Comparison of ENCODE assay signal across 21 mouse cellular contexts in the genomic region with DNA sequence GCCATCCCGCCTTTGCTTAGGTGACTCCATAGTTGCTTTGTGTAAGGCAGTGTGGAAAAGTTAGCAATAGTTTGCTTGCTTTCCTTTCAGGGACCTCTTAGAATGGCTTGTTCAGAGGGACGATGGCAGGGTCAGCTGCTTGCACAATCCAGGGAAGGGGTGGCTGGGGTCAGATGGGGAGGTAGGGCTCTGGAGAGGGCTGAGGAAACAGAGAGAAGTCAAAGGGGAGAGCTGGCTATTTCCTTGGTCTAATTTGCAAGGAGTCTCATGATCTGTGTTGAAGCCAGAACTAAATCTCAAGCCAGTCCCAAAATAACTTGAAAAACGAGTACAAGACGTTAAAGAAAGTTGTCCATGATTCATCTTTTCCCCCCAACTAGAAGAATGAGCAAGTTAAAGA. TPM values are rescaled to one million over a fixed set of nuclear protein-coding genes. Genes with fewer than 3 reads are reported as not detected.
DNase-seq lines count a peak whose midpoint lies in the region; ATAC-seq and TF ChIP-seq lines count a peak whose summit lies in the region.
"Had no signal": no experiment of that assay in that cellular context is flagged by ENCODE, and none has a peak within 500 bp of the region (broad histone marks: within the 10 kb centered on the region; RNA-seq: fewer than 3 reads in every experiment).

No protein-coding gene starts in this region.

- H3K4me2 ChIP-seq in kidney, embryonic 16.5 days (replicated peaks; ENCODE audit: low read depth, low read length): no peak overlapping the region
- no peak overlapping the region for H3K4me2 ChIP-seq in kidney, postnatal 0 days (ENCODE audit: low read length)
- H3K4me2 ChIP-seq in midbrain, embryonic 16.5 days (ENCODE audit: low read length): no peak overlapping the region
- H3K4me2 ChIP-seq: embryonic facial prominence, embryonic 15.5 days; forebrain, embryonic 13.5 days; limb, embryonic 15.5 days; lung, embryonic 15.5 days had no signal

- 42% methylated on average over 4 of the region's 4 CpGs for WGBS in kidney, embryonic 16.5 days
- WGBS in kidney, postnatal 0 days: 47% methylated on average over 4 of the region's 4 CpGs
- WGBS in midbrain, embryonic 16.5 days: 69% methylated on average over 4 of the region's 4 CpGs

- no peak for TF ChIP-seq CTCF in kidney, postnatal 0 days (IDR thresholded peaks at IDR 0.05; ENCODE audit: low read depth)

- intact Hi-C loops in gastrocnemius, postnatal 36 days (cut with DNase I): no loop called here

- ATAC-seq in kidney, embryonic 16.5 days (ENCODE audit: low FRiP score, low TSS enrichment): no peak
- no peak for ATAC-seq in kidney, postnatal 0 days (replicated peaks; ENCODE audit: low FRiP score, low read depth)
- no peak for ATAC-seq in midbrain, embryonic 16.5 days
- ATAC-seq: forebrain, embryonic 13.5 days; intestine, postnatal 0 days had no signal

- no peaks in the 10 kb centered on the region for H3K9me3 ChIP-seq in kidney, embryonic 16.5 days (ENCODE audit: low read length)
- no peaks in the 10 kb centered on the region for H3K9me3 ChIP-seq in kidney, postnatal 0 days (replicated peaks; ENCODE audit: low read length)
- no peaks in the 10 kb centered on the region for H3K9me3 ChIP-seq in midbrain, embryonic 16.5 days (replicated peaks; ENCODE audit: control insufficient read depth, low read length, poor library complexity, severe bottlenecking)
- H3K9me3 ChIP-seq: embryonic facial prominence, embryonic 15.5 days; forebrain, embryonic 13.5 days; limb, embryonic 15.5 days; lung, embryonic 15.5 days had no signal

- H3K4me1 ChIP-seq in kidney, embryonic 16.5 days (ENCODE audit: insufficient read depth, low read length): no peaks in the 10 kb centered on the region
- no peaks in the 10 kb centered on the region for H3K4me1 ChIP-seq in kidney, postnatal 0 days (replicated peaks; ENCODE audit: insufficient read depth, low read length)
- no peaks in the 10 kb centered on the region for H3K4me1 ChIP-seq in midbrain, embryonic 16.5 days (ENCODE audit: control insufficient read depth, insufficient read depth, low read length)
- H3K4me1 ChIP-seq: embryonic facial prominence, embryonic 15.5 days; forebrain, embryonic 13.5 days; limb, embryonic 15.5 days; lung, embryonic 15.5 days had no signal

- peak; percentile 17 for DNase-seq in gastrocnemius, adult 18-20 months (ENCODE audit: low spot score)
- no peak for DNase-seq in gastrocnemius, postnatal 36 days
- DNase-seq in kidney, adult 18-20 months: peak; percentile 30
- DNase-seq in kidney, postnatal 0 days (ENCODE audit: low spot score): no peak
- DNase-seq in lung, postnatal 36 days: peak; percentile 37
- DNase-seq in urinary bladder, postnatal 14 days (ENCODE audit: low spot score): no peak
- DNase-seq: gastrocnemius, postnatal 10 days; midbrain, embryonic 14.5 days; right cerebral cortex, postnatal 4 days had no signal

- no peak overlapping the region for H3K9ac ChIP-seq in kidney, embryonic 16.5 days (replicated peaks; ENCODE audit: low read length)
- H3K9ac ChIP-seq in kidney, postnatal 0 days (ENCODE audit: low read depth, low read length): no peak overlapping the region
- H3K9ac ChIP-seq in midbrain, embryonic 16.5 days (ENCODE audit: low read depth, low read length): no peak overlapping the region
- H3K9ac ChIP-seq: embryonic facial prominence, embryonic 15.5 days; forebrain, embryonic 13.5 days; limb, embryonic 15.5 days; lung, embryonic 15.5 days had no signal

- no peaks in the 10 kb centered on the region for H3K27me3 ChIP-seq in kidney, embryonic 16.5 days (ENCODE audit: insufficient read depth, low read length)
- H3K27me3 ChIP-seq in kidney, postnatal 0 days (ENCODE audit: insufficient read depth, low read length): no peaks in the 10 kb centered on the region
- no peaks in the 10 kb centered on the region for H3K27me3 ChIP-seq in midbrain, embryonic 16.5 days (ENCODE audit: control insufficient read depth, insufficient read depth, low read depth, low read length)
- H3K27me3 ChIP-seq: embryonic facial prominence, embryonic 15.5 days; limb, embryonic 15.5 days; lung, embryonic 15.5 days had no signal

- no peak overlapping the region for H3K27ac ChIP-seq in kidney, embryonic 16.5 days (ENCODE audit: low read length)
- H3K27ac ChIP-seq in kidney, postnatal 0 days: 0 out of 2 replicates have a peak overlapping the region, but pooled peaks have one; percentile 4
- H3K27ac ChIP-seq in midbrain, embryonic 16.5 days (ENCODE audit: low read length): no peak overlapping the region
- H3K27ac ChIP-seq: embryonic facial prominence, embryonic 15.5 days; forebrain, embryonic 13.5 days; left cerebral cortex, adult 2 months; limb, embryonic 15.5 days; lung, embryonic 15.5 days had no signal

- H3K4me3 ChIP-seq in kidney, embryonic 16.5 days (ENCODE audit: low read length): no peak overlapping the region
- no peak overlapping the region for H3K4me3 ChIP-seq in kidney, postnatal 0 days (replicated peaks; ENCODE audit: low read depth, low read length)
- H3K4me3 ChIP-seq in midbrain, embryonic 16.5 days (ENCODE audit: low read depth, low read length): no peak overlapping the region
- H3K4me3 ChIP-seq: embryonic facial prominence, embryonic 15.5 days; forebrain, embryonic 13.5 days; left cerebral cortex, adult 2 months; limb, embryonic 15.5 days; lung, embryonic 15.5 days had no signal

- H3K36me3 ChIP-seq in kidney, embryonic 16.5 days (ENCODE audit: insufficient read depth, low read length): no peaks in the 10 kb centered on the region
- no peaks in the 10 kb centered on the region for H3K36me3 ChIP-seq in kidney, postnatal 0 days (ENCODE audit: insufficient read depth, low read length)
- no peaks in the 10 kb centered on the region for H3K36me3 ChIP-seq in midbrain, embryonic 16.5 days (ENCODE audit: control insufficient read depth, insufficient read depth, low read length)
- H3K36me3 ChIP-seq: embryonic facial prominence, embryonic 15.5 days; limb, embryonic 15.5 days; lung, embryonic 15.5 days had no signal

RNA-seq across cellular contexts. Expression of gene Jaml, which starts 13.7 kb away (rescaled TPM):
- total RNA-seq in gastrocnemius, adult 18-20 months (2021): under 1 TPM; 0.14 to 0.40 TPM
- under 1 TPM; 0.13 to 0.44 TPM for total RNA-seq in gastrocnemius, postnatal 36 days (2021)
- polyA plus RNA-seq in kidney, embryonic 16.5 days (2015; fragmentation: Nextera tagmentation; extraction: Ambion mirVana): 0.30 TPM in 1 of 2 replicates, not detected in the other
- polyA plus RNA-seq in kidney, postnatal 0 days (2015; fragmentation: Nextera tagmentation; extraction: Ambion mirVana): 0.61 and 0.70 TPM in 2 replicates
- polyA plus RNA-seq in midbrain, embryonic 16.5 days (2015; fragmentation: Nextera tagmentation; extraction: Ambion mirVana): 0.29 and 0.32 TPM in 2 replicates
- polyA plus RNA-seq: C2C12; forebrain, embryonic 13.5 days had no signal

RNA-seq across cellular contexts. Expression of gene Scn2b, which starts 24.9 kb away (rescaled TPM):
- total RNA-seq in gastrocnemius, adult 18-20 months (2021): 1 to 10 TPM; 2.2 to 2.5 TPM
- 1 to 10 TPM; 1.7 to 2.5 TPM for total RNA-seq in gastrocnemius, postnatal 36 days (2021)
- polyA plus RNA-seq in kidney, embryonic 16.5 days (2015; fragmentation: Nextera tagmentation; extraction: Ambion mirVana): 4.7 and 5.0 TPM in 2 replicates
- 2.4 and 2.8 TPM in 2 replicates for polyA plus RNA-seq in kidney, postnatal 0 days (2015; fragmentation: Nextera tagmentation; extraction: Ambion mirVana)
- 10.0 and 11.3 TPM in 2 replicates for polyA plus RNA-seq in midbrain, embryonic 16.5 days (2015; fragmentation: Nextera tagmentation; extraction: Ambion mirVana)
- total RNA-seq: common myeloid progenitor, adult 5-6 weeks; hematopoietic stem cell, adult 5-6 weeks had no signal
- polyA plus RNA-seq: C2C12 had no signal

RNA-seq across cellular contexts. Expression of gene Mpzl3, which starts 37.7 kb away (rescaled TPM):
- 1 to 10 TPM; 1.6 to 2.1 TPM for total RNA-seq in gastrocnemius, adult 18-20 months (2021)
- total RNA-seq in gastrocnemius, postnatal 36 days (2021): 1 to 10 TPM in 1 of 2 experiments, under 1 TPM in 1; 0.97 to 1.4 TPM
- 3.2 and 3.7 TPM in 2 replicates for polyA plus RNA-seq in kidney, embryonic 16.5 days (2015; fragmentation: Nextera tagmentation; extraction: Ambion mirVana)
- 2.7 and 3.5 TPM in 2 replicates for polyA plus RNA-seq in kidney, postnatal 0 days (2015; fragmentation: Nextera tagmentation; extraction: Ambion mirVana)
- 0.75 and 1.2 TPM in 2 replicates for polyA plus RNA-seq in midbrain, embryonic 16.5 days (2015; fragmentation: Nextera tagmentation; extraction: Ambion mirVana)

RNA-seq across cellular contexts. Expression of gene Scn4b, which starts 45.6 kb away (rescaled TPM):
- 100 to 1,000 TPM; 256 to 268 TPM for total RNA-seq in gastrocnemius, adult 18-20 months (2021)
- 100 to 1,000 TPM; 209 to 240 TPM for total RNA-seq in gastrocnemius, postnatal 36 days (2021)
- polyA plus RNA-seq in kidney, embryonic 16.5 days (2015; fragmentation: Nextera tagmentation; extraction: Ambion mirVana): 0.91 and 1.0 TPM in 2 replicates
- 4.3 and 4.6 TPM in 2 replicates for polyA plus RNA-seq in kidney, postnatal 0 days (2015; fragmentation: Nextera tagmentation; extraction: Ambion mirVana)
- polyA plus RNA-seq in midbrain, embryonic 16.5 days (2015; fragmentation: Nextera tagmentation; extraction: Ambion mirVana): 0.28 and 0.31 TPM in 2 replicates
- total RNA-seq: common myeloid progenitor, adult 5-6 weeks; hematopoietic stem cell, adult 5-6 weeks had no signal
- polyA plus RNA-seq: stomach, embryonic 14.5 days had no signal

RNA-seq across cellular contexts. Expression of gene Mpzl2, which starts 53.0 kb away (rescaled TPM):
- under 1 TPM; 0.23 to 0.59 TPM for total RNA-seq in gastrocnemius, adult 18-20 months (2021)
- under 1 TPM; 0.30 to 0.33 TPM for total RNA-seq in gastrocnemius, postnatal 36 days (2021)
- polyA plus RNA-seq in kidney, embryonic 16.5 days (2015; fragmentation: Nextera tagmentation; extraction: Ambion mirVana): 20.3 and 23.4 TPM in 2 replicates
- polyA plus RNA-seq in kidney, postnatal 0 days (2015; fragmentation: Nextera tagmentation; extraction: Ambion mirVana): 21.8 and 23.1 TPM in 2 replicates
- polyA plus RNA-seq in midbrain, embryonic 16.5 days (2015; fragmentation: Nextera tagmentation; extraction: Ambion mirVana): 1.4 TPM in 2 replicates
- total RNA-seq: common myeloid progenitor, adult 5-6 weeks had no signal
- polyA plus RNA-seq: C2C12; forebrain, embryonic 13.5 days had no signal

Comparison
In these comparisons a context has a peak if more than half of its experiments do, and no peak if none do; other contexts are left out.
1. DNase-seq: peak in gastrocnemius, adult 18-20 months (single experiment), kidney, adult 18-20 months (single experiment) and lung, postnatal 36 days (single experiment); none in gastrocnemius, postnatal 36 days (0 of 2), kidney, postnatal 0 days (single experiment) and urinary bladder, postnatal 14 days (single experiment).